Mouse (Mus musculus) stomach, postnatal 0 days (tissue): ENCODE measurements around the gene Cdc42bpa. TPM values are rescaled to one million over a fixed set of nuclear protein-coding genes. Genes with fewer than 3 reads are reported as not detected.
A peak's percentile ranks its signal among the peaks of the same experiment; 100 is the strongest.

Experiments used
- ATAC-seq: fragments of 200-750 bp; cut with Nextera tagmentation; 2 replicates; pipeline ENCODE4 v1.8.0; 2017; ENCODE audit not compliant: low FRiP score, low TSS enrichment
- DNase-seq: peaks from one replicate; pipeline ENCODE4 v3.0.0-alpha.2; 2016; ENCODE audit warnings: low spot score
- H3K27ac ChIP-seq: fragments of 300-500 bp; sonication (generic); replicated peaks from 2 replicates; pipeline ENCODE4 v1.5.1; 2014; ENCODE audit warnings: mild to moderate bottlenecking, control low read depth
- H3K27me3 ChIP-seq: fragments of 300-500 bp; sonication (generic); 2 replicates; pipeline ENCODE4 v1.6.1; 2014; ENCODE audit warnings: low read length; ENCODE audit not compliant: control insufficient read depth, insufficient read depth
- H3K36me3 ChIP-seq: fragments of 300-500 bp; sonication (generic); 2 replicates; pipeline ENCODE4 v1.6.1; 2014; ENCODE audit warnings: low read length, mixed read lengths; ENCODE audit not compliant: control insufficient read depth, insufficient read depth
- H3K4me1 ChIP-seq: fragments of 300-500 bp; sonication (generic); replicated peaks from 2 replicates; pipeline ENCODE4 v1.6.1; 2014; ENCODE audit warnings: antibody characterized with exemption; ENCODE audit not compliant: control insufficient read depth, insufficient read depth
- H3K4me2 ChIP-seq: fragments of 300-500 bp; sonication (generic); replicated peaks from 2 replicates; pipeline ENCODE4 v1.6.1; 2014; ENCODE audit warnings: low read depth, mild to moderate bottlenecking, control low read depth, moderate library complexity
- H3K4me3 ChIP-seq: fragments of 300-500 bp; sonication (generic); 2 replicates; pipeline ENCODE4 v1.5.1; 2014; ENCODE audit warnings: low read depth, low read length, control low read depth
- H3K9ac ChIP-seq: fragments of 300-500 bp; sonication (generic); 2 replicates; pipeline ENCODE4 v1.6.1; 2014; ENCODE audit warnings: mild to moderate bottlenecking, low read length, control low read depth, mixed read lengths
- H3K9me3 ChIP-seq: fragments of 300-500 bp; sonication (generic); 2 replicates; pipeline ENCODE4 v1.6.1; 2016; ENCODE audit warnings: low read length; ENCODE audit not compliant: control insufficient read depth
- CTCF ChIP-seq: IDR thresholded peaks from 2 replicates; pipeline ENCODE4 v1.5.1; 2016; ENCODE audit warnings: antibody characterized with exemption, low read depth, mild to moderate bottlenecking, moderate library complexity
- EP300 ChIP-seq: optimal IDR thresholded peaks from 2 replicates; pipeline ENCODE3; 2016; ENCODE audit warnings: antibody characterized with exemption
- WGBS: fragments of 180-500 bp; shearing (Covaris S2); extraction: QIAGEN DNeasy Blood & Tissue Kit; methylation state at CpG from one replicate; pipeline ENCODE4 v1.1.7; 2014; 5-methylcytosine and 5-hydroxymethylcytosine counted together
- polyA plus RNA-seq: library from polyadenylated mRNA; unstranded; fragments of >200 nt; fragmentation: Nextera tagmentation; extraction: Ambion mirVana; gene quantifications from 2 replicates; pipeline ENCODE4 v1.2.1, GENCODE M21; 2015

Cdc42bpa gene
- polyA plus RNA-seq, 1 experiment from 2014 or later: 8.0 TPM

DNA sequence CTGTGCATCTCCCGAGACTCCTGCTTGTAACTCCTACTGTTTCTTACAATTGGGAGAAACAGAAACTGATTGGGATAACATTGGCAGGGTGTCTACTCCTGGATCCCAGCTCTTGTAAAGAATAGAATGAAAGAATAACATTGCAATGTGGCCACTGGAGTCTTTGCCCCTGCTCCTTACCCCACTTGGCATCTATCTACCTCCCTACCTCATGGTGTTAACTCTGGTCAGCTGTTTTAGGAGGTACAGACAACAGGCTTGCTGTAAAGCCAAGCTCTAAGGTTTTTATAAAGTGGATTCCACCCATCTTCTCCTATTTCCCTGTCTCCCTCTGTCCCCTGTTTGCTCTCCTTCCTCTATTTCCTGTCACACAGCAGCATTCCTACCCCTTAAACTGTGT lies 21.9 kb downstream of the Cdc42bpa start:
- Histone ChIP-seq H3K4me3 (no peak overlapping the region), H3K4me1 (no peaks in the 10 kb centered on the region), H3K9me3 (no peaks in the 10 kb centered on the region), H3K27ac (no peak overlapping the region), H3K4me2 (no peak overlapping the region), H3K36me3 (no peaks in the 10 kb centered on the region), H3K27me3 (no peaks in the 10 kb centered on the region), H3K9ac (no peak overlapping the region)
- ATAC-seq: no peak
- 83% methylated on average over 1 of the region's 1 CpGs for WGBS
- TF ChIP-seq EP300 (no peak), CTCF (no peak)
- DNase-seq: no peak

- H3K9me3 ChIP-seq: no peaks in the 10 kb centered on the region
- no peaks in the 10 kb centered on the region for H3K36me3 ChIP-seq
- ATAC-seq: no peak
- DNase-seq: no peak
- H3K4me3 ChIP-seq: no peak overlapping the region
- no peaks in the 10 kb centered on the region for H3K4me1 ChIP-seq
- no peak overlapping the region for H3K9ac ChIP-seq
- H3K27me3 ChIP-seq: no peaks in the 10 kb centered on the region
- H3K27ac ChIP-seq: no peak overlapping the region
- H3K4me2 ChIP-seq: no peak overlapping the region
- 66% methylated on average over 1 of the region's 1 CpGs for WGBS
- no peak for TF ChIP-seq EP300
These were observed 22.7 kb downstream of the Cdc42bpa start for GRCm38 (mm10) chr1:179982933-179983332.

DNA sequence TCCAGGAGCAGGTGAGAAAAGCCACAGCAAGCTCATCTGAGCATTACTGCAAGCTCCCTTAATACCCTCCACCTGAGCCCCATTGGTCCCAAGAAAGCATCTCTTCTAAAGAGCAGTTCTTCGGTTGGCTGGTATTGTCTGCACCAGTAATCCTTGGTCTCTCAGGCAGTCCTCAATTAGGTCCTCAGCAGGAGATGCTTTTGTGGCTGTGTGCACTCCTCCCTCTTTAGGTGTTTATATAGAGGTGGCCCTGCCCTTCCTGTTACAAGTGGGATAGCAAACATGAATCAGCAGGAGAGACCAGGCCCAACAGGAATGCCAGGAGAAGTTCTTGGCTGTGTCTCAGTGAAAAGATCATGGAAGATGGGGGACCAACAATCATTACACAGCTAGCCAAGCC lies 23.9 kb downstream of the Cdc42bpa start:
- no peak for ATAC-seq
- H3K9ac ChIP-seq: no peak overlapping the region
- H3K4me3 ChIP-seq: no peak overlapping the region
- TF ChIP-seq CTCF: no peak
- no peak for TF ChIP-seq EP300
- no peaks in the 10 kb centered on the region for H3K4me1 ChIP-seq
- 74% methylated on average over 1 of the region's 1 CpGs for WGBS
- DNase-seq: no peak
- no peaks in the 10 kb centered on the region for H3K27me3 ChIP-seq
- no peaks in the 10 kb centered on the region for H3K36me3 ChIP-seq
- no peak overlapping the region for H3K4me2 ChIP-seq
- no peak overlapping the region for H3K27ac ChIP-seq
- H3K9me3 ChIP-seq: no peaks in the 10 kb centered on the region

- H3K4me3 ChIP-seq: no peak overlapping the region
These were observed 31.5 kb downstream of the Cdc42bpa start for GRCm38 (mm10) chr1:179991660-179992235.

GRCm38 (mm10) chr1:179992255-179992654 lies 32.0 kb downstream of the Cdc42bpa start:
- no peak for TF ChIP-seq CTCF
- no peak for TF ChIP-seq EP300
- Histone ChIP-seq H3K4me3 (no peak overlapping the region), H3K27ac (no peak overlapping the region), H3K27me3 (no peaks in the 10 kb centered on the region), H3K4me1 (no peaks in the 10 kb centered on the region), H3K36me3 (no peaks in the 10 kb centered on the region), H3K9me3 (no peaks in the 10 kb centered on the region), H3K4me2 (no peak overlapping the region), H3K9ac (no peak overlapping the region)
- DNase-seq (no peak), ATAC-seq (no peak)
- WGBS: 51% methylated on average over 1 of the region's 1 CpGs

More at GRCm38 (mm10) chr1:179991660-179992235, 31.5 kb downstream of the Cdc42bpa start:
- no peak for ATAC-seq
- Histone ChIP-seq H3K4me1 (no peaks in the 10 kb centered on the region), H3K36me3 (no peaks in the 10 kb centered on the region), H3K27ac (no peak overlapping the region), H3K4me2 (no peak overlapping the region), H3K9me3 (no peaks in the 10 kb centered on the region), H3K27me3 (no peaks in the 10 kb centered on the region), H3K9ac (no peak overlapping the region)
- WGBS: 26% methylated on average over 6 of the region's 6 CpGs
- DNase-seq: no peak
- TF ChIP-seq CTCF: no peak

GRCm38 (mm10) chr1:180008057-180008456 lies 47.8 kb downstream of the Cdc42bpa start:
- TF ChIP-seq EP300: no peak
- TF ChIP-seq CTCF: peak; percentile 59
- Histone ChIP-seq H3K9ac (no peak overlapping the region), H3K9me3 (no peaks in the 10 kb centered on the region), H3K27ac (no peak overlapping the region), H3K36me3 (no peaks in the 10 kb centered on the region), H3K4me1 (no peaks in the 10 kb centered on the region), H3K27me3 (no peaks in the 10 kb centered on the region), H3K4me2 (no peak overlapping the region), H3K4me3 (no peak overlapping the region)
- ATAC-seq (no peak), DNase-seq (no peak)
